Mouse (Mus musculus) embryonic facial prominence, embryonic 12.5 days (tissue): ENCODE results near the gene Nabp2. TPM values are rescaled to one million over a fixed set of nuclear protein-coding genes. Genes with fewer than 3 reads are reported as not detected.

Source experiments
- ATAC-seq: fragments of 200-750 bp; cut with Nextera tagmentation; 2 replicates; pipeline ENCODE4 v1.8.0; 2017; ENCODE audit not compliant: insufficient number of reproducible peaks, insufficient read depth, low FRiP score, low TSS enrichment
- H3K27ac ChIP-seq: fragments of 300-500 bp; sonication (generic); 2 replicates; pipeline ENCODE4 v1.5.1; 2016; ENCODE audit warnings: mild to moderate bottlenecking
- H3K27me3 ChIP-seq: fragments of 300-500 bp; sonication (generic); 2 replicates; pipeline ENCODE4 v1.6.1; 2016; ENCODE audit warnings: mild to moderate bottlenecking, moderate library complexity
- H3K36me3 ChIP-seq: fragments of 300-500 bp; sonication (generic); 2 replicates; pipeline ENCODE4 v1.6.1; 2016; ENCODE audit warnings: mild to moderate bottlenecking
- H3K4me1 ChIP-seq: fragments of 300-500 bp; sonication (generic); 2 replicates; pipeline ENCODE4 v1.6.1; 2016
- H3K4me2 ChIP-seq: fragments of 300-500 bp; sonication (generic); replicated peaks from 2 replicates; pipeline ENCODE4 v1.6.1; 2016; ENCODE audit warnings: mild to moderate bottlenecking, moderate library complexity
- H3K4me3 ChIP-seq: fragments of 300-500 bp; sonication (generic); 2 replicates; pipeline ENCODE4 v1.5.1; 2016; ENCODE audit warnings: mild to moderate bottlenecking
- H3K9ac ChIP-seq: fragments of 300-500 bp; sonication (generic); 2 replicates; pipeline ENCODE4 v1.6.1; 2016; ENCODE audit warnings: mild to moderate bottlenecking, moderate library complexity
- H3K9me3 ChIP-seq: fragments of 300-500 bp; sonication (generic); 2 replicates; pipeline ENCODE4 v1.6.1; 2016; ENCODE audit warnings: mild to moderate bottlenecking, moderate library complexity
- WGBS: fragments of 180-500 bp; shearing (Covaris S2); methylation state at CpG from one replicate; pipeline ENCODE4 v1.1.7; 2016; 5-methylcytosine and 5-hydroxymethylcytosine counted together
- polyA plus RNA-seq: library from polyadenylated mRNA; unstranded; fragments of >200 nt; fragmentation: Nextera tagmentation; extraction: Ambion mirVana; gene quantifications from 2 replicates; pipeline ENCODE4 v1.2.1, GENCODE M21; 2016

The Nabp2 gene
- polyA plus RNA-seq, 1 experiment from 2014 or later = 70.1 TPM

DNA sequence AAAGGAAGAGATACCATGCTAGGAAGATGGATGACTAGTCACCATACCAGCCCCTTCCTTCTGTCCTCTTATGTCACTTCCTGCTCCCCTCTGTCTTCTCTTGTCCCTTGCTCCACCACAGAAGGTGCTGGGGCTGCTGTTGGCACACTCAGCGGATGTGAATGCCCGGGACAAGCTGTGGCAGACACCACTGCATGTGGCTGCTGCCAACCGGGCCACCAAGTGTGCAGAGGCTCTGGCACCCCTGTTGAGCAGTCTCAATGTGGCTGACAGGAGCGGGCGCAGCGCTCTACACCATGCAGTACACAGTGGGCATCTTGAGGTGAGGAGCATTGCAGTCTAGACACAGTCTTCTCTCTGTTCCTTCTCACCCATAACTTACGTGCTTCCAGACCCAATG is 32.0 kb downstream of the Nabp2 start:
- H3K4me1 ChIP-seq = peaks cover 14% of the 10 kb centered on the region
- no peaks in the 10 kb centered on the region for H3K27me3 ChIP-seq
- H3K4me3 ChIP-seq = no peak overlapping the region
- no peak overlapping the region for H3K27ac ChIP-seq
- no peak overlapping the region for H3K9ac ChIP-seq
- 96% methylated on average over 7 of the region's 7 CpGs for WGBS
- ATAC-seq = no peak
- peaks cover 56% of the 10 kb centered on the region for H3K36me3 ChIP-seq
- no peaks in the 10 kb centered on the region for H3K9me3 ChIP-seq
- H3K4me2 ChIP-seq = no peak overlapping the region

- no peaks in the 10 kb centered on the region for H3K9me3 ChIP-seq
- peaks cover 14% of the 10 kb centered on the region for H3K4me1 ChIP-seq
- H3K4me3 ChIP-seq = peak overlapping the region; percentile 97
- no peak overlapping the region for H3K27ac ChIP-seq
- H3K4me2 ChIP-seq = peak overlapping the region; percentile 78
- no peak for ATAC-seq
- no peaks in the 10 kb centered on the region for H3K27me3 ChIP-seq
- peaks cover 48% of the 10 kb centered on the region for H3K36me3 ChIP-seq
- peak overlapping the region; percentile 95 for H3K9ac ChIP-seq
- 70% methylated on average over 3 of the region's 3 CpGs for WGBS
Measured at GRCm38 (mm10) chr10:128378462-128378861, 32.8 kb downstream of the Nabp2 start.

DNA sequence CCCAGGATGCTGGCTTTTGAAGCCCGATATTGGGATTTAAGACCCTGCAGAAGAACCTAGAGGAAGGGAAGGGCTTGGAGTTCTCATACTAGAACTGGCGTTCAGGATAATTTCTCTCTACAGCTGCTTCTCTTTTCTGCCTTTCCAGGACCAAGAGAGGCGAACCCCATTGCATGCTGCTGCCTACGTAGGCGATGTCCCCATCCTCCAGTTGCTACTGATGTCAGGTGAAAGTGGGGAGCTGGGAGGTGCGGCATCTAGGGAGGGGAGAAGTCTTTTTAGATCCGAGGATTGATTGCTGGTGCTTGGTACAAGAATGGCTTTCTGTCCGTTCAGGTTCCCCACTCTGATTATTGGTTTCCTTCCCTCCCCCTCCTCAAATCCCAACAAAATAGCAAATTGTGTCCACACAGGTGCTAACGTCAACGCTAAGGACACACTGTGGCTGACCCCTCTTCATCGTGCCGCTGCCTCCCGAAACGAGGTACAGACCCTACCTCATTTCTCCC is 33.3 kb downstream of the Nabp2 start:
- peak overlapping the region; percentile 78 for H3K4me2 ChIP-seq
- H3K9ac ChIP-seq = peak overlapping the region; percentile 95
- H3K27ac ChIP-seq = peak overlapping the region; percentile 95
- H3K4me1 ChIP-seq = peaks cover 14% of the 10 kb centered on the region
- no peaks in the 10 kb centered on the region for H3K9me3 ChIP-seq
- no peak for ATAC-seq
- H3K36me3 ChIP-seq = peaks cover 44% of the 10 kb centered on the region
- H3K4me3 ChIP-seq = peak overlapping the region; percentile 97
- H3K27me3 ChIP-seq = no peaks in the 10 kb centered on the region
- 53% methylated on average over 14 of the region's 14 CpGs for WGBS

DNA sequence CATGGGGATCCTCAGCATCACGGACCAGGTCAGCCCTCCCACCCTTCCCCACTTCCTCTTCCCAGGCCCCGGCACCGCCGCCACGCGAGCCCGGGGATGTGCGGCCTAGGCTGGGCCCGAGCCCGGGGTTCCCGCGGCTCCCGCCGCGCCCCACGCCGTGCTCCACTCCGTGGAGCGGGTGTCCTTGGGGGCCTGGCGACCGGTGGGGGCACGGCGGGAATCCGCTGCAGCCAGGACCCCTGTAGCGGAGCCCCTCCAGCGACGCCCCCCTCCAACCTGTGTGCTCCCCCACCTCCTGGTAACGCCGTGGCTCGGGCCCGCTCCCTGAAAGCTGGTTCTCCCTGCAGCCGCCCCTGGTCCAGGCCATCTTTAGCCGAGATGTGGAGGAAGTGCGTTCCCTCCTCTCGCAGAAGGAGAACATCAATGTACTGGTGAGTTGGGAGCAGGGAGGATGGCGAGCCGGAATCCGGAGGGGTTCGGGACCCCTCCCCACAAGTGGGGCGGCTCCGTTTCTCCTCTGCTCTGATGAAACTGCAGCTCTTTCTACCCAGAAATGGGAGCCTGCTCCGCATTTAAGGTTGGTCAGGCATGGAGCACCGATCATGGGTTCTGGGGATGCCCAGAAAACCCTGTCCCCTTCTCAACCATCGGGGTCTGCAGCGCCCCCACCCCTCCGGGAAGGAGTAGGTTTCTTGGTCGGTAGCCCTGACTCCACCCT is 33.9 kb downstream of the Nabp2 start:
- Histone ChIP-seq H3K27ac (peak overlapping the region; percentile 95), H3K27me3 (no peaks in the 10 kb centered on the region), H3K9ac (peak overlapping the region; percentile 95), H3K4me1 (peaks cover 14% of the 10 kb centered on the region), H3K4me3 (peak overlapping the region; percentile 97), H3K9me3 (no peaks in the 10 kb centered on the region), H3K36me3 (peaks cover 38% of the 10 kb centered on the region), H3K4me2 (peak overlapping the region; percentile 78)
- under 1% methylated on average over 36 of the region's 47 CpGs for WGBS
- peak; percentile 72 for ATAC-seq

- ATAC-seq = peak; percentile 91
- peaks cover 14% of the 10 kb centered on the region for H3K4me1 ChIP-seq
- H3K4me3 ChIP-seq = peak within 1 kb of the TSS; percentile 97
- H3K27ac ChIP-seq = peak within 1 kb of the TSS; percentile 95
- peaks cover 30% of the 10 kb centered on the region for H3K36me3 ChIP-seq
- H3K9me3 ChIP-seq = no peaks in the 10 kb centered on the region
- WGBS = 0% methylated on average over 36 of the region's 73 CpGs
- peak within 1 kb of the TSS; percentile 78 for H3K4me2 ChIP-seq
- H3K9ac ChIP-seq = peak within 1 kb of the TSS; percentile 95
- H3K27me3 ChIP-seq = no peaks in the 10 kb centered on the region
Measured at GRCm38 (mm10) chr10:128376455-128377211, 34.7 kb downstream of the Nabp2 start, which contains the start of gene Ankrd52. Ankrd52 (plus strand) TSS chr10:128377115.

- peaks cover 14% of the 10 kb centered on the region for H3K4me1 ChIP-seq
- no peak for ATAC-seq
- peak overlapping the region; percentile 97 for H3K4me3 ChIP-seq
- no peaks in the 10 kb centered on the region for H3K9me3 ChIP-seq
- H3K4me2 ChIP-seq = peak overlapping the region; percentile 78
- peak overlapping the region; percentile 95; the same call in 1 of the 2 replicates for H3K9ac ChIP-seq
- peaks cover 25% of the 10 kb centered on the region for H3K36me3 ChIP-seq
- H3K27ac ChIP-seq = peak overlapping the region; percentile 95
- no peaks in the 10 kb centered on the region for H3K27me3 ChIP-seq
- 48% methylated on average over 4 of the region's 4 CpGs for WGBS
Measured at GRCm38 (mm10) chr10:128376099-128376454, 35.2 kb downstream of the Nabp2 start.

DNA sequence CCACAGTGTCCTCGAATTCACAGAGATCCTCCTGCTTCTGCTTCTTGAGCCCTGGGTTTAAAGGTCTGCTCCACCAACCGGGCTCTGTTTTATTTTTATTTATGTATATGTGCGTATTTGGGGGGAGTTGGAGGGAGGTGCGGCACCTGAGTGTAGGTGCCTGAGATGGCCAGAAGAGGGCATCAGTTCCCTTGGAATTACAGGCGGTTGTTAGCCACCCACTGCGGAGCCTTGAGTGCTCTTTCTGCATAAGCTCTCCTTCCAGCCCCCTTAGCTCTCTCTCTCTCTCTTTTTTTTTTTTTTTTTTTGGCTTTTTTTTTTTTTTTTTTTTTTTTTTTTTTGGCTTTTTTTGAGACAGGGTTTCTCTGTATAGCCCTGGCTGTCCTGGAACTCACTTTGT is 36.9 kb downstream of the Nabp2 start:
- H3K27me3 ChIP-seq = no peaks in the 10 kb centered on the region
- H3K9me3 ChIP-seq = no peaks in the 10 kb centered on the region
- H3K9ac ChIP-seq = no peak overlapping the region
- H3K4me1 ChIP-seq = peaks cover 14% of the 10 kb centered on the region
- ATAC-seq = no peak
- peaks cover 9% of the 10 kb centered on the region for H3K36me3 ChIP-seq
- WGBS = 66% methylated on average over 6 of the region's 6 CpGs
- H3K4me3 ChIP-seq = no peak overlapping the region
- no peak overlapping the region for H3K27ac ChIP-seq
- no peak overlapping the region for H3K4me2 ChIP-seq

- no peak overlapping the region for H3K9ac ChIP-seq
- H3K27me3 ChIP-seq = no peaks in the 10 kb centered on the region
- H3K4me1 ChIP-seq = peaks cover 8% of the 10 kb centered on the region
- H3K4me2 ChIP-seq = no peak overlapping the region
- no peak for ATAC-seq
- H3K27ac ChIP-seq = no peak overlapping the region
- no peak overlapping the region for H3K4me3 ChIP-seq
- no peaks in the 10 kb centered on the region for H3K9me3 ChIP-seq
- H3K36me3 ChIP-seq = no peaks in the 10 kb centered on the region
- WGBS = 79% methylated on average over 6 of the region's 6 CpGs
Measured at GRCm38 (mm10) chr10:128372989-128373748, 38.1 kb downstream of the Nabp2 start.

DNA sequence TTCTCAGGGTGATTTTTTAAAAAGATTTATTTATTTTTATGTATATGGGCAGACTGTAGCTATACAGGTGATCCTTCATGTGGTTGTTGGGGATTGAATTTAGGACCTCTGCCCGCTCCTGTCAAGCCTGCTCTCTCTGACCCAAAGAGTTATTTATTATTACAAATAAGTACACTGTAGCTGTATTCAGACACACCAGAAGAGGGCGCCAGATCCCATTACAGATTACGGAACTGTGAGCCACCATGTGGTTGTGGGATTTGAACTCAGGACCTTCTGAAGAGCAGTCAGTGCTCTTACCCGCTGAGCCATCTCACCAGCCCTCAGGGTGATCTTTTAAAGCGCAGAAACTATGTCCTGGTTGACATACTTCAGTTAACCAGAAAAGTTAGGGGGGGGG is 39.1 kb downstream of the Nabp2 start:
- H3K27me3 ChIP-seq = no peaks in the 10 kb centered on the region
- H3K4me1 ChIP-seq = peaks cover 12% of the 10 kb centered on the region
- H3K36me3 ChIP-seq = no peaks in the 10 kb centered on the region
- no peaks in the 10 kb centered on the region for H3K9me3 ChIP-seq
- H3K4me2 ChIP-seq = no peak overlapping the region
- WGBS = 80% methylated on average over 5 of the region's 5 CpGs
- H3K4me3 ChIP-seq = no peak overlapping the region
- H3K9ac ChIP-seq = no peak overlapping the region
- no peak for ATAC-seq
- H3K27ac ChIP-seq = no peak overlapping the region

- H3K27me3 ChIP-seq = no peaks in the 10 kb centered on the region
- H3K9me3 ChIP-seq = no peaks in the 10 kb centered on the region
- H3K4me3 ChIP-seq = no peak overlapping the region
- H3K27ac ChIP-seq = no peak overlapping the region
- H3K4me2 ChIP-seq = no peak overlapping the region
- H3K4me1 ChIP-seq = peaks cover 8% of the 10 kb centered on the region
- 0 out of 2 replicates have a peak, but pooled peaks cover 4% of the 10 kb centered on the region for H3K36me3 ChIP-seq
- H3K9ac ChIP-seq = no peak overlapping the region
- WGBS = 61% methylated on average over 4 of the region's 4 CpGs
- ATAC-seq = no peak
Measured at GRCm38 (mm10) chr10:128370601-128371000, 40.7 kb downstream of the Nabp2 start.

DNA sequence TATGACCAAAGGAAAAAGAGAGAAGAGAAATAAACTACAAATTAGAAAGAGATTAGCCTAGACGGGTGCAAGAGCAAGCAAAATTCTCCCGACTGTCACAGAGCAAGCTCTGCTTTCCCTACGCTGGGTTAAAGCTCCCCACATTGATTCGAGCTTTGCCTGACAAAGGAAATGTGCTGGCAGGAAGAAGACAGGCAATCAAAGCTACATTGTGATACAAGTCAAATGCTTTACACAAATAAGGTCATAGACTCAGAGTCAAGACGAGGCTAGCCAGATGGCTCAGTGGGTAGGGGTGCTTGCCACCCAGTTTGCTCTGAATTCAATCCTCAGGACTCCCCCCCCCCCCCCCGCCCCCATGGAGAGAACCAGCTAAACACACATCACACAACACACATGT is 41.3 kb downstream of the Nabp2 start:
- no peak overlapping the region for H3K9ac ChIP-seq
- no peaks in the 10 kb centered on the region for H3K9me3 ChIP-seq
- no peak for ATAC-seq
- no peak overlapping the region for H3K4me2 ChIP-seq
- peaks cover 9% of the 10 kb centered on the region; the same call in 1 of the 2 replicates for H3K36me3 ChIP-seq
- 68% methylated on average over 5 of the region's 6 CpGs for WGBS
- H3K27me3 ChIP-seq = no peaks in the 10 kb centered on the region
- H3K4me1 ChIP-seq = peaks cover 8% of the 10 kb centered on the region
- H3K4me3 ChIP-seq = no peak overlapping the region
- no peak overlapping the region for H3K27ac ChIP-seq
